Mouse (Mus musculus) kidney, adult 10 weeks (tissue): ENCODE measurements around the gene Myh3. TPM values are rescaled to one million over a fixed set of nuclear protein-coding genes. Genes with fewer than 3 reads are reported as not detected.

Experiments
- polyA plus RNA-seq: library from polyadenylated mRNA; stranded (reverse); fragments of 350-450 nt; fragmentation: Illumina TruSeq; extraction: RNeasy Lipid Tissue Mini Kit (QIAGEN cat#74804); gene quantifications from one replicate; pipeline ENCODE4 v1.2.3, GENCODE M21; 2014; ENCODE audit warnings: low read depth, low replicate concordance

The Myh3 gene
- polyA plus RNA-seq: not detected

GRCm38 (mm10) chr11:67078000-67078399 lies at the start of gene Myh3:
Myh3 (plus strand) TSS chr11:67078300.

GRCm38 (mm10) chr11:67052321-67052952 lies 25.7 kb upstream of the Myh3 start, which contains the start of the genes Adprm and Sco1:
Adprm (minus strand) TSS chr11:67052594.
Sco1 (plus strand) TSS chr11:67052670.

Other genes with a start within 250 kb of the Myh3 start
- not detected for gene Pirt, start 166.3 kb upstream of the Myh3 start, polyA plus RNA-seq
- 3.3 TPM for gene Tmem238l, start 121.7 kb upstream of the Myh3 start, polyA plus RNA-seq
- 22.7 TPM for gene Tmem220, start 53.1 kb upstream of the Myh3 start, polyA plus RNA-seq
- 41.9 TPM for gene Adprm, start 25.7 kb upstream of the Myh3 start, polyA plus RNA-seq
- 31.2 TPM for gene Sco1, start 25.6 kb upstream of the Myh3 start, polyA plus RNA-seq
- gene Myh2, start 92.7 kb downstream of the Myh3 start, polyA plus RNA-seq: not detected
- gene Myh1, start 121.8 kb downstream of the Myh3 start, polyA plus RNA-seq: 0.89 TPM
- not detected for gene Myh4, start 159.7 kb downstream of the Myh3 start, polyA plus RNA-seq
- not detected for gene Myh8, start 198.8 kb downstream of the Myh3 start, polyA plus RNA-seq
- gene Myh13, start 243.4 kb downstream of the Myh3 start, polyA plus RNA-seq: not detected